Mouse (Mus musculus) ES-Bruce4 (cell line): Measurements from ENCODE around the gene Stim2. TPM values are rescaled to one million over a fixed set of nuclear protein-coding genes. Genes with fewer than 3 reads are reported as not detected.

ENCODE experiments used
- H3K27ac ChIP-seq: 2 replicates; pipeline ENCODE4 v1.5.1; 2012; ENCODE audit warnings: low read length, inconsistent platforms; ENCODE audit not compliant: insufficient read depth
- H3K27me3 ChIP-seq: 2 replicates; pipeline ENCODE4 v1.6.1; 2012; ENCODE audit warnings: mild to moderate bottlenecking, low read length, inconsistent platforms; ENCODE audit not compliant: control insufficient read depth, poor library complexity, insufficient read depth, severe bottlenecking
- H3K36me3 ChIP-seq: 2 replicates; pipeline ENCODE4 v1.6.1; 2012; ENCODE audit warnings: inconsistent platforms, mild to moderate bottlenecking, low read length, moderate library complexity; ENCODE audit not compliant: control insufficient read depth, poor library complexity, insufficient read depth, severe bottlenecking
- H3K4me1 ChIP-seq: one replicate; pipeline ENCODE4 v1.8.1; 2011; ENCODE audit warnings: low read length; ENCODE audit not compliant: control insufficient read depth, insufficient read depth
- H3K4me3 ChIP-seq: 2 replicates; pipeline ENCODE4 v1.5.1; 2011; ENCODE audit warnings: low read depth, mild to moderate bottlenecking, low read length
- H3K9ac ChIP-seq: 2 replicates; pipeline ENCODE4 v1.6.1; 2012; ENCODE audit warnings: low read depth, mild to moderate bottlenecking, inconsistent platforms; ENCODE audit not compliant: poor library complexity, severe bottlenecking
- H3K9me3 ChIP-seq: replicated peaks from 2 replicates; pipeline ENCODE4 v1.6.1; 2012; ENCODE audit warnings: mild to moderate bottlenecking, low read length, inconsistent platforms; ENCODE audit not compliant: control insufficient read depth, poor library complexity, insufficient read depth, severe bottlenecking
- CTCF ChIP-seq: IDR thresholded peaks from one replicate; pipeline ENCODE4 v1.8.1; 2011; ENCODE audit warnings: low read depth, low read length
- EP300 ChIP-seq: IDR thresholded peaks from 2 replicates; pipeline ENCODE4 v1.6.1; 2011; ENCODE audit warnings: low read depth, low read length; ENCODE audit not compliant: insufficient read depth
- POLR2A ChIP-seq: IDR thresholded peaks from one replicate; pipeline ENCODE4 v1.8.1; 2011; ENCODE audit warnings: low read length; ENCODE audit not compliant: insufficient read depth
- polyA plus RNA-seq: library from polyadenylated mRNA; stranded (reverse); fragments of >200 nt; gene quantifications from 2 replicates; pipeline ENCODE4 v1.2.4, GENCODE M21; 2011; ENCODE audit warnings: low read depth; ENCODE audit not compliant: missing spikeins, insufficient read depth, insufficient read length

Gene Stim2
- polyA plus RNA-seq, 1 experiment: 15.2 TPM

DNA sequence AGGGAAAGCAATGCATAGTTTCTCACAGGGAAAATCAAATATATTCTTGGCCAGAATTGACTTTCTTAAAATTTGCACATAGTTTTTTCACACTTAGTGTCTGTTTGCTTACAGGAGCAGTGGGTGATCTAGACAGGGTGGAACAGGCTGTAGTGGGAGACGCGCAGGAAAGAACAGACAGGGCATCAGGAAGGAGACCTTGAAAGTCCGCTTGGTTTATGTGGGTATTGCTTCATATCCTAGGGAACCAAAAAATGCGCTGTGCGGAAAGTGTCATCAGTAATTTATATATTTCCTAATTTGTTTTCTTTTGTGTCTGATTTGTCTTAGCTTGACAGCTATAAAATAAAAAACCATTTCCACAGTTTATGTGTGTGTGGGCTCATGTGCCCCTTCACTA lies 110.8 kb downstream of the Stim2 start:
- Histone ChIP-seq H3K27ac (no peak overlapping the region), H3K9me3 (no peaks in the 10 kb centered on the region), H3K36me3 (no peaks in the 10 kb centered on the region), H3K9ac (no peak overlapping the region), H3K27me3 (no peaks in the 10 kb centered on the region), H3K4me3 (no peak overlapping the region), H3K4me1 (no peaks in the 10 kb centered on the region)
- TF ChIP-seq POLR2A: no peak
- TF ChIP-seq EP300: no peak
- no peak for TF ChIP-seq CTCF

DNA sequence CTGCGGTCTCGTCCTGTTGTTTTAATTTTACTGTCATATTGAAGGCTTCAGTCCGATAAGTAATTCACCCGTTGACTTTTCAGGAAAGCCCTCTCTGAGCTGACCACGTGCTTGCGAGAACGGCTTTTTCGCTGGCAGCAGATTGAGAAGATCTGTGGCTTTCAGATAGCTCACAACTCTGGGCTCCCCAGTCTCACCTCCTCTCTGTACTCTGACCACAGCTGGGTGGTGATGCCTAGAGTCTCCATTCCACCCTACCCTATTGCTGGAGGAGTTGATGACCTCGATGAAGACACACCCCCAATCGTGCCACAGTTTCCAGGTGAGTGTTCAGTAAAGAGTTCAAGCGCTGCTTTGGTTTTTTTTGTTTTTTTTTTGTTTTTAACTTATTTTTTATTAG lies 112.5 kb downstream of the Stim2 start:
- TF ChIP-seq EP300: no peak
- no peak for TF ChIP-seq POLR2A
- no peak overlapping the region for H3K9ac ChIP-seq
- H3K9me3 ChIP-seq: no peaks in the 10 kb centered on the region
- H3K4me3 ChIP-seq: no peak overlapping the region
- H3K36me3 ChIP-seq: no peaks in the 10 kb centered on the region
- H3K4me1 ChIP-seq: no peaks in the 10 kb centered on the region
- no peak overlapping the region for H3K27ac ChIP-seq
- no peaks in the 10 kb centered on the region for H3K27me3 ChIP-seq

DNA sequence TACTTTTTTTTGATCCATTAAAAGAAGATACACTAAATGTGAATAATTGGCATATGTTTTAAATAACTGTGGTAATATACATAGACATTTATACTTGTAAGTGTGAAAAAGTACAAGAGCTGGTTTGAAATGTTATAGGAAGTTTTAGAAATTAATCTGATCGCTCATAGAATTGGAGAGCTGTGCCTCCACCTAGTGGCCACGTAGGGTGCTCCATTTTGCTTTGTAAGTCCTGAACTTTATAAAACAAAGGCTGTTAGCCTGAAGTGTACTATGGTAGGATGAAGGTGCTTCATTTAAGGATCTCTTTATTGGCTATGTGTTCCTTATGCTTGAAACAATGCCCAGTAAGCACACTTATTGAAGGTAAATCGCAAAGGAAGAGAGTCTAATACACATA lies 115.0 kb downstream of the Stim2 start:
- Histone ChIP-seq H3K27ac (no peak overlapping the region), H3K27me3 (no peaks in the 10 kb centered on the region), H3K4me1 (no peaks in the 10 kb centered on the region), H3K36me3 (no peaks in the 10 kb centered on the region), H3K9me3 (no peaks in the 10 kb centered on the region), H3K4me3 (no peak overlapping the region), H3K9ac (no peak overlapping the region)
- TF ChIP-seq CTCF (no peak), EP300 (no peak), POLR2A (no peak)

DNA sequence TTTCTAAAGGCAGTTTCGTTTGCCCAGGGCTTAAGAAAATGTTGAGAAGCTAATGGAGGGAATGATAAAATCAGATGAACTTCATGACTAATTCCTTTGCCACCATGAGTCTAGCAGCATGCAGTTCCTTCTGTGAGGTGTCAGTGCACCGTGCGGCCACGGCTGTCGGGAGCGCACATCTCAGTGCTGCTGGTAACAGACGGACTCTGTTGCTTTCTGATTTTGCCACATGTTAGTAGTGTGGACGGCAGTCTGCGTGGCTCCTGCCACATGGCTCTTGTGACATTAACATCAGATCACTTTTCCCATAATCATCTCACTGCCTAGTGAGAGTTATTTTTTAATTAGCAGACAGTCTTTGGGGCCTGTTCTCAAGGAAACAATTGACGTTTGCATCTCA lies 118.2 kb downstream of the Stim2 start:
- no peak overlapping the region for H3K27ac ChIP-seq
- H3K4me3 ChIP-seq: no peak overlapping the region
- no peak for TF ChIP-seq POLR2A
- no peak for TF ChIP-seq CTCF
- TF ChIP-seq EP300: no peak
- no peaks in the 10 kb centered on the region for H3K27me3 ChIP-seq
- no peaks in the 10 kb centered on the region for H3K36me3 ChIP-seq
- H3K9me3 ChIP-seq: no peaks in the 10 kb centered on the region
- no peak overlapping the region for H3K9ac ChIP-seq
- no peaks in the 10 kb centered on the region for H3K4me1 ChIP-seq

DNA sequence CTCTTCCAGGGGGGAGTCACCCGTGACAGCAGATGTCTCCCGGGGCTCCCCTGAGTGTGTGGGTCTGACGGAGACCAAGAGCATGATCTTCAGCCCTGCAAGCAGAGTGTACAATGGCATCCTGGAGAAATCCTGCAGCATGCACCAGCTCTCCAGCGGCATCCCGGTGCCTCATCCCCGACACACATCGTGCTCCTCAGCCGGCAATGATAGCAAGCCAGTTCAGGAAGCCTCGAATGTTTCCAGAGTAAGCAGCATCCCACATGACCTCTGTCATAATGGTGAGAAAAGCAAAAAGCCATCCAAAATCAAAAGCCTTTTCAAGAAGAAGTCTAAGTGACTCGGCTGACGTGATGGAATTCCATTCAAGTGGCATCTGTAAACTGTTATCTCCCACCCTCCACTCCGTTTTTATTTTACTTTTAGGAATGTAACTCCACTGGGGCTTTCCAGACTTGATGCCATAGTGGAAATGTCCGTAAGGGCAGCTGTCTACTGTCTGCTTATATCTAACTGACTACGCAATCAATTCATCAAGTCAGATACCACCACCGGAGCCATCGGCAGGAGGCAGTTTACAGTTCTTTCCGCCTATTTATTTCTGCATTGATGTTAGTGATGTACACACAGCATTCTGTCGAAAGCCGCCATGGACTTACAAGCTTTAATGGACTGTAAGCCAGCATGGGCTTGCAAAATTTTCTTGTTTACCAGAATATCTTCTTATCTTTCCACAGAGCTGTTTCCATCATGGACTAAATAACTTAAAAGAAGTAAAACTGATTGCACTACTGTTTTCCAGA lies 120.3 kb downstream of the Stim2 start:
- Histone ChIP-seq H3K36me3 (no peaks in the 10 kb centered on the region; the same call in 1 of the 2 replicates), H3K4me3 (no peak overlapping the region), H3K9ac (no peak overlapping the region), H3K4me1 (no peaks in the 10 kb centered on the region), H3K9me3 (no peaks in the 10 kb centered on the region), H3K27me3 (no peaks in the 10 kb centered on the region), H3K27ac (no peak overlapping the region)
- TF ChIP-seq POLR2A (no peak), CTCF (no peak), EP300 (no peak)

DNA sequence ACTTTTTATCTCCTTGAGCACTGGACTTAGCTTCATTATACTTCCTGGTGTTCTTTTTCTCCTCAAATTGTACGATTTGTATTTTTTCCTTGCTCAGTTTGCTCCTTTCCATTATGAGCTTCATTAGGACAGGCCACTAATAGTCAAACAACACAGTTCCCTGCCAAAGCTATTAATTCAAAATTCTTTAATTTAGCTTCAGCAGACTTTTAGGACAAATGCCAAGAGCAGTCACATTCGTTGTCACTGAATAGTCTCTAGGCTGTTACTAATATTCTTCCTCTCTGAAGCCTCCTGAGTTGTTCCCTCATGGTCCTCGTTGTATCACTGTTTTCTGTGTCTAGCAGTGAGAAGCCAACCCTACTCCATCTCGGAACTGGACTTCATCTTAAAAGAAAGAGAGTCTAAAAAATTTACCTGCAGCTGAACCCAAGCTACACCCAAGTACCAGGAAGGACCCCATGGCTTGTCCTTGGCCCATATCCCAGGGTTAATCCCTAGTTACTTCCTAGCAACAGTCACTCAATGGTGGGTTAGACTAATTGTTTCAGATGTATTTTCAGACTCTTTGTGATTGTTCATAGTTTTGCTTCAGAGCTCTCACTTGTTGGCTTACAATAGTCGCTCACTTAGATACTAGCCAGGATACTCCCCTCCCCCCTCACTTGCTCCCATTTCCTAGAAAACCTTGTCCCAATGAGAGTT lies 149.9 kb downstream of the Stim2 start:
- Histone ChIP-seq H3K9me3 (peaks cover 7% of the 10 kb centered on the region; the same call in 1 of the 2 replicates), H3K4me3 (no peak overlapping the region), H3K4me1 (no peaks in the 10 kb centered on the region), H3K9ac (no peak overlapping the region), H3K27me3 (no peaks in the 10 kb centered on the region), H3K27ac (no peak overlapping the region), H3K36me3 (no peaks in the 10 kb centered on the region)
- TF ChIP-seq EP300: no peak
- no peak for TF ChIP-seq POLR2A
- no peak for TF ChIP-seq CTCF
